Mouse (Mus musculus): ENCODE data around the gene Dnah9. TPM values are rescaled to one million over a fixed set of nuclear protein-coding genes. Genes with fewer than 3 reads are reported as not detected.

The Dnah9 gene
- polyA plus RNA-seq, 1 experiment from 2014 or later, result 0.19 TPM

DNA sequence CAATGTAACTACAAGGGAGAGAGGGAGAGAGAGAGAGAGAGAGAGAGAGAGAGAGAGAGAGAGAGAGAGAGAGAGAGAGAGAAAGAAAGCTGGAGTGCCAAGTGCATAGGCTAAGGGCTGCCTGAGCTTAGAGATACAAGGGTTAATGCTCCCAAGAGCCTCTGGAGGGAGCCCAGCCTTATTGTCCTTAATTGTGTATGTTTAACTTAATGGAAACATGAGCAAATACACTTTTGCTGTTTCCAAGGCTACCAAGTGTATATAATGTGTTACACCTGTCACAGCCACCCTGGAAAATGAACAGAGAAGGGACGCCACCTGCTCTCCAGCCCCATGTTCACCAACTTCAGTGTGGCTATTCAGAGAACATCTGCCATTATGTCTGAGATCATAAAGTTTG lies 142.6 kb downstream of the Dnah9 start:
- H3K4me3 ChIP-seq (ENCODE audit: low read length), result no peak overlapping the region
- no peak overlapping the region for H3K27ac ChIP-seq (ENCODE audit: low read depth, low read length)
- no peak overlapping the region for H3K9ac ChIP-seq (ENCODE audit: low read depth, low read length)
- H3K9me3 ChIP-seq (ENCODE audit: control insufficient read depth, low read length), result no peaks in the 10 kb centered on the region
- H3K27me3 ChIP-seq (ENCODE audit: control insufficient read depth, insufficient read depth, low read length), result no peaks in the 10 kb centered on the region
- no peaks in the 10 kb centered on the region for H3K4me1 ChIP-seq (ENCODE audit: control insufficient read depth, insufficient read depth, low read length)
- H3K4me2 ChIP-seq (replicated peaks; ENCODE audit: low read depth, low read length), result no peak overlapping the region
- ATAC-seq (ENCODE audit: low FRiP score, low TSS enrichment), result no peak
- WGBS, result 83% methylated on average over 1 of the region's 1 CpGs
- H3K36me3 ChIP-seq (ENCODE audit: control insufficient read depth, insufficient read depth, low read length), result no peaks in the 10 kb centered on the region

DNA sequence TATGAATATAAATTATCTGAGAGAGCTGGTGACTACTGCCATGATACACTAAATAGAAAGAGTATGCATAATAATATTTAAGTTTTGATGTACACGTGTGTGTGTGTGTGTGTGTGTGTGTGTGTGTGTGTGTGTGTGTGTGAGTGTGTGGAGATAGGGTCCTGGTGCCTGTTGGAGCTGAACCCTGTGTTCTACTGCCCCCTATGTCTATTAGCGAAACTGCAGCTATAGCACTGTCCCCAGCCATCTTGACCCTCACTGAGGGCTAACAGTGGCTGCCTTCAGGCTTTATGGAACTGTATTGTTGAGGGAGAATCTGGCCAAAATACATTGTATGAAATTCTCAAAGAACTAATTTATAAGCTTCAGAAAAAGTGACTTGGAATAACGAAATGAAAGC lies 192.5 kb downstream of the Dnah9 start:
- 63% methylated on average over 3 of the region's 3 CpGs for WGBS

DNA sequence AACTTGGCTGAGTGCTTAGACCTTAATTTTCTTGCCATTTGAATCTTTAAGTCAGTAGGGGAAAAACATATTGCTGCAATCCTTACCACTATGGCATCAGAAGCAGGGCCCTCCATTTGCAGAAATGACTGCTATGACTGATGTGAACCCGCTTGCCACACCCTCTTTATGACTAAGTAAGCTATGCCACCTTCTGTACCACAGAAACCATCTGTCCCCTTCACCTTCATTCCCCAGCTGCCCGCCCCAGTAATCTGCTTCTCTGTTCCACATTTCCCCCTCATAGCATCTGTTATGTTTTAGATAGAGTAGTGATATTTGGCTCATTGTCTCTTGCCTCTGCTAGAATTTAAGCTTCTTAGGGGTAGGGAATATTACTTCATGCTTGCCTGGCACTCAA lies 237.6 kb downstream of the Dnah9 start:
- ATAC-seq (ENCODE audit: low FRiP score, low TSS enrichment), result no peak
- no peak overlapping the region for H3K27ac ChIP-seq (ENCODE audit: low read depth, low read length)
- no peaks in the 10 kb centered on the region for H3K36me3 ChIP-seq (ENCODE audit: control insufficient read depth, insufficient read depth, low read length)
- no peak overlapping the region for H3K4me3 ChIP-seq (ENCODE audit: low read length)
- H3K4me1 ChIP-seq (ENCODE audit: control insufficient read depth, insufficient read depth, low read length), result no peaks in the 10 kb centered on the region
- no peak overlapping the region for H3K4me2 ChIP-seq (replicated peaks; ENCODE audit: low read depth, low read length)
- H3K9me3 ChIP-seq (ENCODE audit: control insufficient read depth, low read length), result no peaks in the 10 kb centered on the region
- no peaks in the 10 kb centered on the region for H3K27me3 ChIP-seq (ENCODE audit: control insufficient read depth, insufficient read depth, low read length)
- 93% methylated on average over 2 of the region's 2 CpGs for WGBS
- no peak overlapping the region for H3K9ac ChIP-seq (ENCODE audit: low read depth, low read length)

More for the DNA sequence above, 192.5 kb downstream of the Dnah9 start:
- Histone ChIP-seq H3K36me3 (ENCODE audit: control insufficient read depth, insufficient read depth, low read length) (no peaks in the 10 kb centered on the region), H3K4me2 (replicated peaks; ENCODE audit: low read depth, low read length) (no peak overlapping the region), H3K4me3 (ENCODE audit: low read length) (no peak overlapping the region), H3K4me1 (ENCODE audit: control insufficient read depth, insufficient read depth, low read length) (no peaks in the 10 kb centered on the region), H3K27me3 (ENCODE audit: control insufficient read depth, insufficient read depth, low read length) (no peaks in the 10 kb centered on the region), H3K9me3 (ENCODE audit: control insufficient read depth, low read length) (no peaks in the 10 kb centered on the region), H3K27ac (ENCODE audit: low read depth, low read length) (no peak overlapping the region), H3K9ac (ENCODE audit: low read depth, low read length) (no peak overlapping the region)
- ATAC-seq (ENCODE audit: low FRiP score, low TSS enrichment), result no peak

DNA sequence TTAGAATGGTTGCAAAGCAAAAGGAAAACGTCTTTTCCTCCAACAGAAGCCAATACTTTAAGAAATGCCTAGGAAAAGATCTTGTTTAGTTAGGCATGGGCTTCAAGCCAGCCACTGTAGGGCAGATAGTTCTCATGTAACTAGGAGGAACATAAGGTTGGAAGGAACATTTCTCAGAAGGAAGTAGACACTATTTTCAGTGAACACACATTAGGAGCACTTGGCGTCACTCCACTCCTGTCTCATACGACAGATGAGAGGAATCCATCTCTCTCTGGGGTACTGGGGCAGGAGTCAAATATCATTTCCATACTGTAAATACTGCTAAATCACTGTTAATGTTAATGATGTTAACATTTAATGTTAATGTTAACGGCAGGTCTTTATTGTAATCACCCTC lies 238.0 kb downstream of the Dnah9 start:
- ATAC-seq (ENCODE audit: low FRiP score, low TSS enrichment), result no peak
- no peaks in the 10 kb centered on the region for H3K9me3 ChIP-seq (ENCODE audit: control insufficient read depth, low read length)
- WGBS, result 78% methylated on average over 4 of the region's 4 CpGs
- H3K27me3 ChIP-seq (ENCODE audit: control insufficient read depth, insufficient read depth, low read length), result no peaks in the 10 kb centered on the region
- H3K4me3 ChIP-seq (ENCODE audit: low read length), result no peak overlapping the region
- H3K27ac ChIP-seq (ENCODE audit: low read depth, low read length), result no peak overlapping the region
- H3K4me1 ChIP-seq (ENCODE audit: control insufficient read depth, insufficient read depth, low read length), result no peaks in the 10 kb centered on the region
- no peak overlapping the region for H3K4me2 ChIP-seq (replicated peaks; ENCODE audit: low read depth, low read length)
- H3K9ac ChIP-seq (ENCODE audit: low read depth, low read length), result no peak overlapping the region
- no peaks in the 10 kb centered on the region for H3K36me3 ChIP-seq (ENCODE audit: control insufficient read depth, insufficient read depth, low read length)

DNA sequence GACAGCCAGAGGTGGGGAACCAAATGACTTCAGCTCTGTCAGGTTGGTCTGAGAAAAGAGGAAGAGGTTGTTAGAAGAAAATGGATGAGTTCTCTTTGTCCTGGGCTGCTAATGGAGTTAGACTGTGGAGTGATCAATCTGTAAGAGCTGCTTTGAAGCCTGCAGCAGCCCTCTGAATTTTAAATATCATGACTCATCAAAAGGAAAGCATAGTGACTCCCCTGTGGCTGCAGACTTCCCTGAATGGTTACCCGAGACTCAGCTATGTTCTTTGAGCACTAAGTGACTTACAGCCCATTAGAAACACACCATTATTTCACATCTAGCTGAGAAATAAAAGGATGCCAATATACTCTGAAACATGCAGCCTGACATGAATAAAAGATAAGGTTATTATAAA lies 240.4 kb downstream of the Dnah9 start:
- Histone ChIP-seq H3K27me3 (ENCODE audit: control insufficient read depth, insufficient read depth, low read length) (no peaks in the 10 kb centered on the region), H3K9ac (ENCODE audit: low read depth, low read length) (no peak overlapping the region), H3K36me3 (ENCODE audit: control insufficient read depth, insufficient read depth, low read length) (no peaks in the 10 kb centered on the region), H3K4me2 (replicated peaks; ENCODE audit: low read depth, low read length) (no peak overlapping the region), H3K4me1 (ENCODE audit: control insufficient read depth, insufficient read depth, low read length) (no peaks in the 10 kb centered on the region), H3K27ac (ENCODE audit: low read depth, low read length) (no peak overlapping the region), H3K4me3 (ENCODE audit: low read length) (no peak overlapping the region), H3K9me3 (ENCODE audit: control insufficient read depth, low read length) (no peaks in the 10 kb centered on the region)
- WGBS, result 15% methylated on average over 1 of the region's 1 CpGs
- ATAC-seq (ENCODE audit: low FRiP score, low TSS enrichment), result no peak

DNA sequence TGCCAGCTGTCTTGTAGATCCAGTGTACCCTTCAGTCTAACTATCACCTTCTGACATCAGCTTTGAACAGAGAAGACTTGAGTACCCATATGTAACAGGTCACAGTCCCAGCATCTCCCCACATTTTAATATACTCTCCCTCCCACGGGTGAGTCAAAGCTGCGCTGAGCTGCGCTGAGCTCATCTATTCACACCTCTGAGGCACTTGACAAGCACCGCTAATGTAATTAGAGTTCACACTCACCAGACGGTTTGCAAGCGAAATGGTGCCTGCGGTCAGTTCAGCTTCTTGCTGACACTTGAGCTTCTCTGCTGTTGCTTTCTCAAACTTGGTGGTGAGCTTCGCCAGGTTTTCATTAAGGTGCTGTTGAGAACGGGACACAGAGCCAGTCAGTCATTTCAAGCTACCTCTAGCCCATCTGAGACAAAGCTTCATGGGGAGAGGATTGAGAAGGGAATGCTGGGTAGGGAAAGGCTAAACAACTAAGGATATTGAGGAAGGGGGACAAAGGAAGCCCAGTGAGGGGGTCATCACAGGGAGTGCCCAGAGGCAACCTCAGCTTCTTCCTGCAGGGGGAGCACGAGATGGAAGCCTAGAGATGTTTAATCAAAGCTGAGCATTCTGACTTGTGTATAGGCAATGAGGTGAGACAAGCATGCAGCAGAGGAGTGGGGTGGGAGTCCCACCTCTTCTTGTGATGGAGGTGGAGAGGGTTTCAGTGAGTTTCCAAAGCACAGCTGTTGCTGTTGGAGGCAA lies 249.7 kb downstream of the Dnah9 start:
- 68% methylated on average over 10 of the region's 10 CpGs for WGBS
- no peak overlapping the region for H3K4me2 ChIP-seq (replicated peaks; ENCODE audit: low read depth, low read length)
- no peak for ATAC-seq (ENCODE audit: low FRiP score, low TSS enrichment)
- no peaks in the 10 kb centered on the region for H3K27me3 ChIP-seq (ENCODE audit: control insufficient read depth, insufficient read depth, low read length)
- no peak overlapping the region for H3K4me3 ChIP-seq (ENCODE audit: low read length)
- H3K9ac ChIP-seq (ENCODE audit: low read depth, low read length), result no peak overlapping the region
- no peak overlapping the region for H3K27ac ChIP-seq (ENCODE audit: low read depth, low read length)
- no peaks in the 10 kb centered on the region for H3K36me3 ChIP-seq (ENCODE audit: control insufficient read depth, insufficient read depth, low read length)
- no peaks in the 10 kb centered on the region for H3K9me3 ChIP-seq (ENCODE audit: control insufficient read depth, low read length)
- no peaks in the 10 kb centered on the region for H3K4me1 ChIP-seq (ENCODE audit: control insufficient read depth, insufficient read depth, low read length)

DNA sequence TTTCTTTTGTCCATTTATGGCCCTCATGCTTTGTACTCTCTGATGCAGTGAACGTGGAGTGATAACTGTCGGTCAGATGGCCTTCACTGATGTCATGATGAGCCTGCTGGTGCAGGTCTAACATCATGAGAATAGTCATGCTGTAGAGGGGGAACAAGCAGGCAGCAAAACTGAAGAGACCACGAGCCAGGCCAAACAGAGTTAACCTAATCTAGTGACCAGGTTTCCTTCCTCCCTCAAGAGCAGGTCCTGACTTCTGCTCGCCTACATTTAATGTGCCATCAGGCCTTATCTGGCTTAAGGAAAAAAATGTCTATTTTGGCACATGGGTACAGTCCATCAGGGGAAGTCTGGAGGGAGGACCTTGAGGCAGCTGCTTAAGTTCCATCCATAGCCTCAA lies 259.2 kb downstream of the Dnah9 start:
- WGBS, result 69% methylated on average over 4 of the region's 4 CpGs
- Histone ChIP-seq H3K4me1 (ENCODE audit: control insufficient read depth, insufficient read depth, low read length) (no peaks in the 10 kb centered on the region), H3K9me3 (ENCODE audit: control insufficient read depth, low read length) (no peaks in the 10 kb centered on the region), H3K4me2 (replicated peaks; ENCODE audit: low read depth, low read length) (no peak overlapping the region), H3K36me3 (ENCODE audit: control insufficient read depth, insufficient read depth, low read length) (no peaks in the 10 kb centered on the region), H3K4me3 (ENCODE audit: low read length) (no peak overlapping the region), H3K9ac (ENCODE audit: low read depth, low read length) (no peak overlapping the region), H3K27ac (ENCODE audit: low read depth, low read length) (no peak overlapping the region), H3K27me3 (ENCODE audit: control insufficient read depth, insufficient read depth, low read length) (no peaks in the 10 kb centered on the region)
- ATAC-seq (ENCODE audit: low FRiP score, low TSS enrichment), result no peak

DNA sequence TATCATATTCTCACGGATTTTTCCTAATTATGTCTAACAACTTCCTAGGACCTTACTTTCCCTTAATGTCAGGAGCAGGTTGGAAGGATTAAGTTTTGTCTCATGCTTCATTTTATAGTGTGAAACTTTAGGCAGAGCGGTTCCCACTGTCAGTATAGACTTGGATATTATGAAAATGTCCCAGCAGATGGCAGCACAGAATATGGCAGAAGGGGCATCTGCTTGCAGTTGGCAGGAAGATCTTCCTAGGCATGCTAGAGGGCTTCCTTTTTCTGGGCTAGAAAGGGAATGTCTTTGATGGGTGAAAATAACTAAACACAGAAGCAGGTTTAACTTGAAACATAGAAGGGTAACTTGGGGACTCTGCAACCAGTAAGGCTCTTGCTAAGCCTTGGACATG lies 262.9 kb downstream of the Dnah9 start:
- no peak for ATAC-seq (ENCODE audit: low FRiP score, low TSS enrichment)
- no peaks in the 10 kb centered on the region for H3K27me3 ChIP-seq (ENCODE audit: control insufficient read depth, insufficient read depth, low read length)
- H3K4me3 ChIP-seq (ENCODE audit: low read length), result no peak overlapping the region
- no peaks in the 10 kb centered on the region for H3K36me3 ChIP-seq (ENCODE audit: control insufficient read depth, insufficient read depth, low read length)
- no peak overlapping the region for H3K9ac ChIP-seq (ENCODE audit: low read depth, low read length)
- no peaks in the 10 kb centered on the region for H3K4me1 ChIP-seq (ENCODE audit: control insufficient read depth, insufficient read depth, low read length)
- no peak overlapping the region for H3K4me2 ChIP-seq (replicated peaks; ENCODE audit: low read depth, low read length)
- H3K27ac ChIP-seq (ENCODE audit: low read depth, low read length), result no peak overlapping the region
- no peaks in the 10 kb centered on the region for H3K9me3 ChIP-seq (ENCODE audit: control insufficient read depth, low read length)
- WGBS, result 72% methylated on average over 2 of the region's 2 CpGs

DNA sequence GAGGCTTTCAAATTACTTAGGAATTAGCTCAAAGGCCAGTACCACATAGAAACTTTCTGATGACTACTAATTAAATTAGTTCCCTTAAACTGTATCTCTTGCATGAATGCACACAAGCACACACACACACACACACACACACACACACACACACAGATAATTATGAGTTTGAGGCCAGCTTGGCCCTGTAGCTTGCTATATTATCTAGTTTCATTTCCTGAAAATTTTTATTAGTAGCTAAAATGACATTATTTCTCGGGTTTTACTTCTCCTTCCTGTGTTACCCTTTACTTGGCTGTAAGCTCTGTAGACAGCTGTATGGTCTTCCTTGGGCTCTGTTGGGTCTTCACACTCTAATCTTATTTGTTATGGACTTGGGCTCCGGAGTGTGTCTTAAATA lies 264.4 kb downstream of the Dnah9 start:
- Histone ChIP-seq H3K4me1 (ENCODE audit: control insufficient read depth, insufficient read depth, low read length) (no peaks in the 10 kb centered on the region), H3K27ac (ENCODE audit: low read depth, low read length) (no peak overlapping the region), H3K27me3 (ENCODE audit: control insufficient read depth, insufficient read depth, low read length) (no peaks in the 10 kb centered on the region), H3K9me3 (ENCODE audit: control insufficient read depth, low read length) (no peaks in the 10 kb centered on the region), H3K9ac (ENCODE audit: low read depth, low read length) (no peak overlapping the region), H3K36me3 (ENCODE audit: control insufficient read depth, insufficient read depth, low read length) (no peaks in the 10 kb centered on the region), H3K4me3 (ENCODE audit: low read length) (no peak overlapping the region), H3K4me2 (replicated peaks; ENCODE audit: low read depth, low read length) (no peak overlapping the region)
- WGBS, result 78% methylated on average over 2 of the region's 2 CpGs
- ATAC-seq (ENCODE audit: low FRiP score, low TSS enrichment), result no peak
